Mouse (Mus musculus): ENCODE measurements around the gene Rtf2. TPM values are rescaled to one million over a fixed set of nuclear protein-coding genes. Genes with fewer than 3 reads are reported as not detected.
A peak's percentile ranks its signal among the peaks of the same experiment; 100 is the strongest.

Rtf2 gene
- polyA plus RNA-seq, 1 experiment from 2014 or later: 79.0 TPM

DNA sequence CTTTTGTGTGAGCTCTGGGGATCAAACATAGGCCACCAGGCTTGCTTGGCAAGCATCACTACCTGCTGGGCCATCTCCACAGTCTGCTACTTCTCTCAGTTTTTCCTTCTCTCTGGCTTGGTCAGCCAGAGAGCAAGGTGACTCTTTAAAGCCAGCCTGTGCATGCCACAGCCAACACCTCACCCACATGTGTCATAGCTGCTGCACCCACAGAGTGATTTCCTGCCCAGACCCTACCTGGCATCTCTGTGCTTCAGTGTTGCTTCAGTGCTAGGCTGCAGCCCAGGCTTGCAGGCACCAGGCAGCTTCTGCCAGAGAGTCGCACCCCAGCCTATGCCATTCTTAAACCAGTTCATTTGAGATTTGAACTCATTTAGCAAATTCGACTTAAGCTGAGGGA is 32.9 kb upstream of the Rtf2 start:
- 78% methylated on average over 2 of the region's 2 CpGs for WGBS
- Histone ChIP-seq H3K27me3 (no peaks in the 10 kb centered on the region), H3K4me1 (peaks cover 22% of the 10 kb centered on the region), H3K27ac (no peak overlapping the region), H3K4me3 (no peak overlapping the region), H3K36me3 (no peaks in the 10 kb centered on the region), H3K9ac (no peak overlapping the region), H3K9me3 (no peaks in the 10 kb centered on the region), H3K4me2 (no peak overlapping the region)
- ATAC-seq (ENCODE audit: borderline replicate concordance, extremely low read depth, low FRiP score, low TSS enrichment): no peak

DNA sequence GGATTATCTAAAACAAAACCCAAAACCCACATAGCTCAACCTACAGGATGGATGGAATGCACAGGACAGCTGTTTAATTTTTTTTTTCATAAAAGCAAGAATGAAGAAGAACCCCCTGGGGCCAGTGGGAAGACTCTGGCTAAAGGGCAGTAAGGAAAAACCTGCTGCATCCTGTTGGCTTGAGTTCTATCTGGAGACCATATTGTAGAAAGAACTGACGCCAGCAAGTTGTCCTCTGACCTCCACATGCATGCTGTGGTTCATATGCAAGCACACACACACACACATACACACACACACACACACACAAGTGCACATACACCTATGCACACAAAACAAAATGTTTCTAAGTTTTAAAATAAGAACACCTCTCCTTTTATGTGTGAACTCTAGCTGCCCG is 29.7 kb upstream of the Rtf2 start:
- H3K27me3 ChIP-seq: no peaks in the 10 kb centered on the region
- no peaks in the 10 kb centered on the region for H3K36me3 ChIP-seq
- peak; percentile 24 for ATAC-seq (ENCODE audit: borderline replicate concordance, extremely low read depth, low FRiP score, low TSS enrichment)
- WGBS: 40% methylated on average over 2 of the region's 2 CpGs
- H3K9ac ChIP-seq: no peak overlapping the region
- peaks cover 36% of the 10 kb centered on the region for H3K4me1 ChIP-seq
- H3K27ac ChIP-seq: peak overlapping the region; percentile 57
- no peaks in the 10 kb centered on the region for H3K9me3 ChIP-seq
- H3K4me3 ChIP-seq: no peak overlapping the region
- no peak overlapping the region for H3K4me2 ChIP-seq

DNA sequence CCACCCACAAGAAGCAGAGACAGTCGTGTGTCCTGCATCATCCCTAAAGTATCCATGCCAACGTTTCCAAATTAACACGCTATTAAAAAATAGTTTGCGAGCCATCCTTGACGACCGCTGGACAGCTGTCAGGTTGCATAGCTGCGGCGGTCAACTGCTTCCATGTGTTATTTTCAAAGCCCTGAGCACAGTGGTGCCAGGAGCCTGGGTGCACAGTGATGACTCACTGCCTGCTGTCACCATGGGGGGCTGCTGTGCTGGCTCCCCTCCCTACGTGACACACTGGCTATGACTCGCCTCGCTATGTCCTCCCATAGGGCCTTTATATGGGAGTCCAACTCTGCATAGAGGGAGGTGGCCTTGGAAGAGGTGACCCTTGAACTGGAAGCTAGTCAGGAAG is 29.3 kb upstream of the Rtf2 start:
- H3K27me3 ChIP-seq: no peaks in the 10 kb centered on the region
- peak; percentile 91 for ATAC-seq (ENCODE audit: borderline replicate concordance, extremely low read depth, low FRiP score, low TSS enrichment)
- H3K4me3 ChIP-seq: no peak overlapping the region
- no peak overlapping the region for H3K9ac ChIP-seq
- H3K9me3 ChIP-seq: no peaks in the 10 kb centered on the region
- H3K4me2 ChIP-seq: no peak overlapping the region
- peaks cover 33% of the 10 kb centered on the region for H3K4me1 ChIP-seq
- WGBS: 47% methylated on average over 11 of the region's 11 CpGs
- no peaks in the 10 kb centered on the region for H3K36me3 ChIP-seq
- peak overlapping the region; percentile 91 for H3K27ac ChIP-seq

DNA sequence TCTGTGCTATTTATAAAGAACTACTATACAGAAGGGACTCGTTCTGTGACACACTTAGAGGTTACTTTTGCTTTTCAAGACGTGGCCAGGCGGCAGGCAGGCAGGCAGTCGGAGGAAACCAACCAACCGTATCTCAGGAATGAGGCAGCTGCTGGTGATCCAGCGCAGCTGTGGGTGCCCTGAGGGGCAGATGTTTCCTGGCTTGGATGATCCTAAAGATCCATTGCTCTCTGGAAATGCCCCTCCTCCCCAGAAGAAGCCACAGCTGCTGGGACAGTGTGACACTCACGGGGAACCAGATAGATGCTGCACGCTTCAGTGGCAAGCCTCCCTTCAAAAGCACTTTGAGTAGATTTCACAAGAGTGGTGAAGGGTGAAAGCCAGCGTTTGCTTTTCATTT is 27.9 kb upstream of the Rtf2 start:
- 3% methylated on average over 9 of the region's 9 CpGs for WGBS
- Histone ChIP-seq H3K27me3 (no peaks in the 10 kb centered on the region), H3K27ac (peak overlapping the region; percentile 91), H3K9me3 (no peaks in the 10 kb centered on the region), H3K4me2 (no peak overlapping the region), H3K9ac (no peak overlapping the region), H3K4me1 (peaks cover 28% of the 10 kb centered on the region), H3K36me3 (no peaks in the 10 kb centered on the region), H3K4me3 (no peak overlapping the region)
- ATAC-seq (ENCODE audit: borderline replicate concordance, extremely low read depth, low FRiP score, low TSS enrichment): peak; percentile 89

DNA sequence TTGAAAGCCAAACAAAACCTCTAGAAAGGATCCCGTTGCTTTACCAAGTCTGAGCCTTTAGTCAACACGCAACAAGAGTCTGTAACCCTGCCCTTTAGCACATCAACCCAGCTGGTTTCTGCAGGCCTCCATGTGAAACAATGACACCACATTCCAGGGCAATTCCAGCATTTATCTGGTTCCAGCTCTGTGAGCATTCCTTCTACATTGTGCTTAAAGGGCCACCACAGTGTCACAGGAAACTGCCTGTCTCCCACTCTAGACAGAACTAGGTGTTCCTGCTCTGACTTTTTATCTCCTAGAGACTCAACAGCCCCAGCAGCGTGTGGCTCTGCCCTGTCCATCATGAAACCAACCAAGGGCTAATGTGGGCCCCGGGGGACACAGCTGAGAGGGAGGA is 27.1 kb upstream of the Rtf2 start:
- 0 out of 2 replicates have a peak, but pooled peaks have one; percentile 5 for ATAC-seq (ENCODE audit: borderline replicate concordance, extremely low read depth, low FRiP score, low TSS enrichment)
- H3K4me1 ChIP-seq: peaks cover 28% of the 10 kb centered on the region
- H3K27ac ChIP-seq: peak overlapping the region; percentile 91
- no peak overlapping the region for H3K4me2 ChIP-seq
- H3K36me3 ChIP-seq: no peaks in the 10 kb centered on the region
- no peak overlapping the region for H3K9ac ChIP-seq
- no peak overlapping the region for H3K4me3 ChIP-seq
- WGBS: 7% methylated on average over 4 of the region's 4 CpGs
- no peaks in the 10 kb centered on the region for H3K9me3 ChIP-seq
- no peaks in the 10 kb centered on the region for H3K27me3 ChIP-seq

DNA sequence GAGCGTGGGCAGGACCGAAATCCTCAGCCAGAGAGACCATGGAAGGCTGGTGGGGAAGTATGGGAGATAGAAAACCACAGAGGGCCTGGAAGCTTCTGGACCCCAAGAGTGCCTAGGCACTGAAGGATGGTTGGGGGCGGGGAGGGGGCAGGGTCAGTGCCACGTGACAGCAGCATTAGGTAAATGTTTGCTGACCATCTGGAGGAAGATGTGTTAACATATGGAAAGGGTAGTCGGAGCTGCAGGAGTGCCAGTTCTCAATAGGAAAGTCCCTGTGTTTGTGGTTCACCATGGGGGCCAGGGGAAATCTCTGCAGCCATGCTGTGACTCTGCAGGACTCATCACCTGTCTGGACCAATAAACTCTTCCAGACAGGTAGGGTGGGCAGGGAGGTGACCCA is 26.5 kb upstream of the Rtf2 start:
- peaks cover 28% of the 10 kb centered on the region for H3K4me1 ChIP-seq
- ATAC-seq (ENCODE audit: borderline replicate concordance, extremely low read depth, low FRiP score, low TSS enrichment): no peak
- no peak overlapping the region for H3K4me2 ChIP-seq
- peak overlapping the region; percentile 91 for H3K27ac ChIP-seq
- H3K4me3 ChIP-seq: no peak overlapping the region
- no peaks in the 10 kb centered on the region for H3K27me3 ChIP-seq
- 46% methylated on average over 5 of the region's 5 CpGs for WGBS
- H3K9ac ChIP-seq: no peak overlapping the region
- H3K9me3 ChIP-seq: no peaks in the 10 kb centered on the region
- no peaks in the 10 kb centered on the region for H3K36me3 ChIP-seq

DNA sequence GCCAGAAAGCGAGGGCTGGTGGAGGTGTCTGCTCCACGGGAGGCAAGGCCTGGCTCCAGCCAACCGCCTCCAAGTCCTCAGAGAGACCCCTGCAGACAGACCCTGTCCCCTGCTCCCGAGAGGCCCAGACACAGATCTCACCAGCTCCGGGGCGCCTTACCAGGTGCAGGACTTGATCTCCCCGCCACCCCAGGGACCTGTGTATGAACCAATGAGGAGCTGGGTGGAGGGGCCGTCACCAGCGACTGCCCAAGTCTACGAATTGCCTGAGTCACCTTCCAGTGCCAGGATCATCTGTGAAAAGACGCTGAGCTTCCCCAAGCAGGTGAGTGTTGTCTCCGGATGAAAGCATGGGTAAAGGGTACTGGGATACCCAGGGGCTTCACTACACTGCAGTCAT is 24.1 kb upstream of the Rtf2 start:
- Histone ChIP-seq H3K4me3 (no peak overlapping the region), H3K9ac (no peak overlapping the region), H3K36me3 (no peaks in the 10 kb centered on the region), H3K27ac (no peak overlapping the region), H3K4me1 (peaks cover 20% of the 10 kb centered on the region), H3K4me2 (no peak overlapping the region), H3K9me3 (no peaks in the 10 kb centered on the region), H3K27me3 (no peaks in the 10 kb centered on the region)
- 54% methylated on average over 12 of the region's 12 CpGs for WGBS
- no peak for ATAC-seq (ENCODE audit: borderline replicate concordance, extremely low read depth, low FRiP score, low TSS enrichment)

DNA sequence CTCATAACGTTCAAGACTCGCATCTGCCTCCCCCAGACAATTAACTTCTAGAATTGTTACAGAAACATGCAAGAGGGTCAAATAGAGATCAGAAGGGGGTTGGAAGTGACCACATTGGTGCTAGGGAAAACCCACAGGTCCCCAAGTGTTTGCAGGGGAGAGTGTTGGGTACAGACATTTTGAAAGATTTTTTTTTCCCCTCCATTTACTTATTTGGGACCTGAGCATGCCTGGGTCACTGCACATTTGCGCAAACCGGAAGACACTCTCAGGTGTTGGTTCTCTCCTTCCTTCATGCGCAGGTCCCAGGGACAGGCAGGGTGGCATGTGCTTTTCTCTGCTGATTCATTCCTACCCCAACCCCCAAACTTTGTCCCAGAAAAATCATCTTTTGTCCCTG is 23.5 kb upstream of the Rtf2 start:
- H3K36me3 ChIP-seq: no peaks in the 10 kb centered on the region
- H3K9me3 ChIP-seq: no peaks in the 10 kb centered on the region
- WGBS: 86% methylated on average over 5 of the region's 5 CpGs
- H3K27ac ChIP-seq: no peak overlapping the region
- H3K4me3 ChIP-seq: no peak overlapping the region
- no peaks in the 10 kb centered on the region for H3K27me3 ChIP-seq
- H3K4me2 ChIP-seq: no peak overlapping the region
- H3K4me1 ChIP-seq: peaks cover 16% of the 10 kb centered on the region
- no peak for ATAC-seq (ENCODE audit: borderline replicate concordance, extremely low read depth, low FRiP score, low TSS enrichment)
- H3K9ac ChIP-seq: no peak overlapping the region

DNA sequence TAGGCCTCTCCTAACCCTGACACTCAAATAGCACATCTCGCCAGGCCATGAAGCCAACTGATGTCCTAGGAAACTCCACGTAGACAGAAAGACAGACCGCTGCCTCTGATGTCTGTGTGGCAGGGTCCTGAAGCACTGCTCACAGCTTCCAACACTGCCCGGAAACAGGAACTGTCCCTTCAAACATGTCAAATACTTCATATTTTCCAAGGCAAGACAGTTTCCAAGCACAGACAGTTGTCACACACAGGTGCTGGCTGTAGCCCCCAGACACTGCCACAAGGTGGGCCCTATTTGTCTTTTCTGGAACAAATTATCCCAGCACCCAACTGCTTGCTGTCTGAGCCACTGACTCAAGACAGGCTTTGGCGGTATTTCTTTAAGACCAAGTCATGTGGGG is 22.1 kb upstream of the Rtf2 start:
- no peaks in the 10 kb centered on the region for H3K9me3 ChIP-seq
- ATAC-seq (ENCODE audit: borderline replicate concordance, extremely low read depth, low FRiP score, low TSS enrichment): no peak
- no peak overlapping the region for H3K27ac ChIP-seq
- H3K36me3 ChIP-seq: no peaks in the 10 kb centered on the region
- H3K9ac ChIP-seq: no peak overlapping the region
- H3K4me3 ChIP-seq: no peak overlapping the region
- 75% methylated on average over 5 of the region's 5 CpGs for WGBS
- H3K4me1 ChIP-seq: peaks cover 10% of the 10 kb centered on the region
- no peaks in the 10 kb centered on the region for H3K27me3 ChIP-seq
- H3K4me2 ChIP-seq: no peak overlapping the region

DNA sequence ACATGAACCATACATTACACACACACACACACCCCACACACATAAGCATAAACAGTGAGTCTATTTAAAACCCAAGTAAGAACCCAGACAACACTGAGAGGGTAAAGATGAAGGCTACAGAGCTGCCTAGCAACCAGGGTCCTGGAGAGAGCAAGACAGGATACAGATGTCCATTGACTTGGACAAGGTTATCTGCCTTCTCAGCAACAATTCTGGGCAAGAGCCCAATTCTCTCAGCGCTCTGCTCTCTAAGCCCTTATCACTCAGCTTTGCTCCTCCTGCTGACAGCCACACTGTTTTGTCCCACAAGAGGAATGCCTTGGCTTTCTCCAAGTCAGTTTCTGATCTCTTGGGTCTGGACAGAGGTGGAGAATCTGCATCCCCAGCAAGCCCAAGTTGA is 9.7 kb upstream of the Rtf2 start:
- no peaks in the 10 kb centered on the region for H3K36me3 ChIP-seq
- 35% methylated on average over 1 of the region's 1 CpGs for WGBS
- H3K4me3 ChIP-seq: no peak overlapping the region
- H3K4me1 ChIP-seq: peaks cover 7% of the 10 kb centered on the region; the same call in 1 of the 2 replicates
- no peak overlapping the region for H3K4me2 ChIP-seq
- H3K9ac ChIP-seq: no peak overlapping the region
- no peaks in the 10 kb centered on the region for H3K27me3 ChIP-seq
- no peaks in the 10 kb centered on the region for H3K9me3 ChIP-seq
- peak; percentile 93 for ATAC-seq (ENCODE audit: borderline replicate concordance, extremely low read depth, low FRiP score, low TSS enrichment)
- peak overlapping the region; percentile 67 for H3K27ac ChIP-seq

DNA sequence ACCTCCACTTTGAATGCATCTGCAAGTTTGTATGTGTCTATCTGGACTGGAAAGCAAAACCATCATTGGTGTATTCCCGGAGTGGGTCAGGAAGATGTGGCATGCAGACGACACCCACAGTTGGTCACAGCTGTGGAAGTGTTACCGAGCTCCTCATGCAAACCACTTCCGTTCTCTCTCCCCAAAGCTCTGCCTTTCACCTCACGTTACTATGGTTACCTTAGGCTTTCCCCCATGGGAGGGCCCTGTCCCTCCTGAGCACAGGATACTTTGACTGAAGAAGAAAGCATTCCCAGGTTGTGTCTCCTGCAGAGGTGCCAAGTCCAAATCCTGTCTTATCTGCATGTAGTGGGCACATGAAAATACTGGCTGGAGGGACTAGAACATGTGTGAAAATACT is 6.6 kb upstream of the Rtf2 start:
- Histone ChIP-seq H3K4me3 (no peak overlapping the region), H3K9ac (no peak overlapping the region), H3K27me3 (no peaks in the 10 kb centered on the region), H3K27ac (no peak overlapping the region), H3K4me1 (peaks cover 7% of the 10 kb centered on the region; the same call in 1 of the 2 replicates), H3K9me3 (no peaks in the 10 kb centered on the region), H3K36me3 (no peaks in the 10 kb centered on the region), H3K4me2 (no peak overlapping the region)
- 41% methylated on average over 5 of the region's 5 CpGs for WGBS
- no peak for ATAC-seq (ENCODE audit: borderline replicate concordance, extremely low read depth, low FRiP score, low TSS enrichment)

DNA sequence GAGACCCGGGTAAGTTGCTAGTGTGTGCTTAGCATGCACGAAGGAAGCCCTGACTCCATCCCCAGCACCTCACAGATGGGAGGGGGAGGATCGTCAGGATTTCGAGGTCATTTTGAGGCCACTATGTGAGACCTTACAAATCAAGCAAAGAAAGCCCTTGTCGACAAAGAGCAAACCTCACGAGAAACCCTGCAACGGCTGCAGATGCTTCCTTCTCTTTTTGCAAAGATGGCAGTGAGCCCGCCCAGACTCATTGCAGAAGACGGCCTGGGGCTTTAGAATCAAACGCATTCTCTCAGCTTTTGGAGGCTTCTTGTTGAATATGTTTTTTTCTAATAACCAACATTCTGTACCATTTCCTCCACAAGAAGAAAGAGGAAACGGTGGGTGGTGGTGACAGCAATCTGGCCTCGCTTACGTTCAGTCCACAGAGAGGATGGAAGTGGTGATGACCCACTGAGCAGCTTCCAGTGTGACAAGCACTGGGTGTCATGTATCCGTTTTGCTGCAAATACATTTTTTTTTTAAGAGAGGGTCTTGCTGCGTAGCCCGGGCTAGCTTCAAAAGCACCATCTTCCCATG is 2.9 kb upstream of the Rtf2 start:
- Histone ChIP-seq H3K4me3 (no peak overlapping the region), H3K4me1 (peaks cover 17% of the 10 kb centered on the region), H3K36me3 (no peaks in the 10 kb centered on the region), H3K9me3 (no peaks in the 10 kb centered on the region), H3K4me2 (no peak overlapping the region), H3K9ac (no peak overlapping the region), H3K27ac (no peak overlapping the region), H3K27me3 (no peaks in the 10 kb centered on the region)
- WGBS: 46% methylated on average over 16 of the region's 16 CpGs
- ATAC-seq (ENCODE audit: borderline replicate concordance, extremely low read depth, low FRiP score, low TSS enrichment): no peak

DNA sequence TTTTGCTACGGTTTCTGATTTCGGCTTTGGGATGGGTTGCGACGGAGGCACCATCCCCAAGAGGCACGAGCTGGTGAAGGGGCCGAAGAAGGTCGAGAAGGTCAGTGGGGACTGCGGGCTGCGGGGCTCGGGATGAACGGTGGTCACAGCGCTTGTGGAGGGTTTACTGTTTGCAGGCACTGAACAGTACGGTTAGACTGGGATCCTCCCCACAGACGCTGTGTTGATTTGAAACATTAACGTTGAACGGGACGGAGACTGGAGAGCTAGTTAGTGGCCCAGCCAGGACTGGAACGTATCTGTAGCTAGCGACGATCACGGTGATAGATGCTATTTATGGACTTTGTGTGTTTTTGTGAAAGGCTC is 267 bp downstream of the Rtf2 start:
- Histone ChIP-seq H3K4me2 (peak overlapping the region; percentile 84), H3K4me3 (peak overlapping the region; percentile 66), H3K9ac (peak overlapping the region; percentile 57), H3K36me3 (peaks cover 2% of the 10 kb centered on the region; the same call in 1 of the 2 replicates), H3K9me3 (no peaks in the 10 kb centered on the region), H3K27ac (0 out of 2 replicates have a peak overlapping the region, but pooled peaks have one; percentile 31), H3K27me3 (no peaks in the 10 kb centered on the region), H3K4me1 (peaks cover 17% of the 10 kb centered on the region)
- peak; percentile 57; the same call in 1 of the 2 replicates for ATAC-seq (ENCODE audit: borderline replicate concordance, extremely low read depth, low FRiP score, low TSS enrichment)
- under 1% methylated on average over 21 of the region's 21 CpGs for WGBS
